Mouse (Mus musculus) gastrocnemius, adult 8-10 months (tissue): ENCODE data around the gene Nupl1. TPM values are rescaled to one million over a fixed set of nuclear protein-coding genes. Genes with fewer than 3 reads are reported as not detected.

Experiments used
- DNase-seq, 2 experiments: peaks; one replicate each; pipeline ENCODE4 v3.0.0; 2022; ENCODE audit warnings: low spot score in 2 of 2
- microRNA-seq: library from miRNA; unstranded; fragments of <30 nt; microRNA quantifications from one replicate; pipeline ENCODE4 v1.2.0, GENCODE M21; 2022
- total RNA-seq, 4 experiments: library from RNA; stranded (reverse); gene quantifications; 2 replicates each; pipeline ENCODE4 v1.2.4; 2022

Nupl1 gene
- total RNA-seq, 4 experiments from 2014 or later: not detected

- no peak for DNase-seq
These were observed 98.9 kb downstream of the Nupl1 start for GRCm38 (mm10) chr14:60152373-60152772.

GRCm38 (mm10) chr14:60148893-60149292, 102.3 kb downstream of the Nupl1 start:
- DNase-seq: no peak

- no peak for DNase-seq
These were observed 108.0 kb downstream of the Nupl1 start for GRCm38 (mm10) chr14:60143234-60143633.

- no peak for DNase-seq
These were observed 112.9 kb downstream of the Nupl1 start for GRCm38 (mm10) chr14:60138339-60138738.

- no peak for DNase-seq
These were observed 113.4 kb downstream of the Nupl1 start for GRCm38 (mm10) chr14:60137812-60138211.

GRCm38 (mm10) chr14:60135801-60136200, 115.4 kb downstream of the Nupl1 start:
- DNase-seq: no peak

- DNase-seq: no peak
These were observed 116.5 kb downstream of the Nupl1 start for GRCm38 (mm10) chr14:60134720-60135119.

Small RNAs within 50 kb of the gene (microRNA-seq; reads per million reads assigned to microRNA genes)
- gene Mir719: not detected

Other genes with a start within 250 kb of the Nupl1 start
- under 1 TPM; 0.38 to 0.51 (median 0.42) TPM for gene Atp8a2, start 54.3 kb downstream of the Nupl1 start, total RNA-seq
- gene Gm49336, start 76 bp upstream of the Nupl1 start, total RNA-seq: 10 to 100 TPM; 26.1 to 31.2 (median 28.5) TPM
- 10 to 100 TPM; 47.7 to 63.0 (median 53.4) TPM for gene Mtmr6, start 13.8 kb upstream of the Nupl1 start, total RNA-seq
- gene Amer2, start 121.8 kb upstream of the Nupl1 start, total RNA-seq: under 1 TPM in 1 of 4 experiments, not detected in 3; 0.02 TPM